Mouse (Mus musculus) liver, embryonic 15.5 days (tissue): Measurements from ENCODE around the gene Fam222b. TPM values are rescaled to one million over a fixed set of nuclear protein-coding genes. Genes with fewer than 3 reads are reported as not detected.

Experiments used
- ATAC-seq: fragments of 200-750 bp; cut with Nextera tagmentation; 2 replicates; pipeline ENCODE4 v1.8.0; 2017; ENCODE audit warnings: moderate number of reproducible peaks, mild to moderate bottlenecking, moderate library complexity; ENCODE audit not compliant: insufficient read depth
- H3K27ac ChIP-seq: fragments of 300-500 bp; sonication (generic); replicated peaks from 2 replicates; pipeline ENCODE4 v1.5.1; 2015; ENCODE audit warnings: mild to moderate bottlenecking, inconsistent platforms
- H3K27me3 ChIP-seq: fragments of 300-500 bp; sonication (generic); 2 replicates; pipeline ENCODE4 v1.6.1; 2015; ENCODE audit warnings: mild to moderate bottlenecking, inconsistent platforms
- H3K36me3 ChIP-seq: fragments of 300-500 bp; sonication (generic); replicated peaks from 2 replicates; pipeline ENCODE4 v1.6.1; 2015; ENCODE audit warnings: moderate library complexity, mild to moderate bottlenecking, inconsistent platforms
- H3K4me1 ChIP-seq: fragments of 300-500 bp; sonication (generic); replicated peaks from 2 replicates; pipeline ENCODE4 v1.6.1; 2015; ENCODE audit warnings: inconsistent platforms
- H3K4me2 ChIP-seq: fragments of 300-500 bp; sonication (generic); 2 replicates; pipeline ENCODE4 v1.6.1; 2015; ENCODE audit warnings: moderate library complexity, mild to moderate bottlenecking, inconsistent platforms
- H3K4me3 ChIP-seq: fragments of 300-500 bp; sonication (generic); replicated peaks from 2 replicates; pipeline ENCODE4 v1.5.1; 2015; ENCODE audit warnings: mild to moderate bottlenecking, inconsistent platforms
- H3K9ac ChIP-seq: fragments of 300-500 bp; sonication (generic); 2 replicates; pipeline ENCODE4 v1.6.1; 2015; ENCODE audit warnings: moderate library complexity, mild to moderate bottlenecking, inconsistent platforms
- H3K9me3 ChIP-seq: fragments of 300-500 bp; sonication (generic); replicated peaks from 2 replicates; pipeline ENCODE4 v1.6.1; 2016; ENCODE audit warnings: inconsistent platforms
- WGBS: fragments of 180-500 bp; shearing (Covaris S2); methylation state at CpG from one replicate; pipeline ENCODE4 v1.1.7; 2015; ENCODE audit warnings: mixed read lengths; ENCODE audit not compliant: insufficient replicate concordance; 5-methylcytosine and 5-hydroxymethylcytosine counted together
- microRNA counts: library from miRNA; unstranded; fragments of <30 nt; microRNA quantifications from one replicate; lab custom pipeline; 2016
- microRNA-seq: library from miRNA; unstranded; fragments of <30 nt; microRNA quantifications from one replicate; pipeline ENCODE4, GENCODE M21; 2016
- polyA plus RNA-seq: library from polyadenylated mRNA; unstranded; fragments of >200 nt; fragmentation: Nextera tagmentation; extraction: Ambion mirVana; gene quantifications from 2 replicates; pipeline ENCODE4 v1.2.1, GENCODE M21; 2015

Fam222b gene
- polyA plus RNA-seq, 1 experiment from 2014 or later, result 4.3 TPM

- Histone ChIP-seq H3K27ac (no peak overlapping the region), H3K4me3 (peak overlapping the region; percentile 64), H3K9ac (peak overlapping the region; percentile 50; the same call in 1 of the 2 replicates), H3K4me2 (peak overlapping the region; percentile 87), H3K4me1 (peaks cover 16% of the 10 kb centered on the region), H3K9me3 (no peaks in the 10 kb centered on the region), H3K36me3 (no peaks in the 10 kb centered on the region), H3K27me3 (peaks cover 31% of the 10 kb centered on the region)
- WGBS, result 56% methylated on average over 23 of the region's 23 CpGs
- no peak; the same call in 1 of the 2 replicates for ATAC-seq
These were observed 100.8 kb downstream of the Fam222b start for GRCm38 (mm10) chr11:78195101-78195863.

GRCm38 (mm10) chr11:78202372-78202771 is 107.9 kb downstream of the Fam222b start:
- H3K4me2 ChIP-seq, result no peak overlapping the region
- H3K4me1 ChIP-seq, result no peaks in the 10 kb centered on the region
- no peak for ATAC-seq
- no peak overlapping the region for H3K27ac ChIP-seq
- H3K36me3 ChIP-seq, result peaks cover 29% of the 10 kb centered on the region
- no peak overlapping the region for H3K9ac ChIP-seq
- no peaks in the 10 kb centered on the region for H3K27me3 ChIP-seq
- WGBS, result 77% methylated on average over 3 of the region's 3 CpGs
- H3K9me3 ChIP-seq, result no peaks in the 10 kb centered on the region
- no peak overlapping the region for H3K4me3 ChIP-seq

DNA sequence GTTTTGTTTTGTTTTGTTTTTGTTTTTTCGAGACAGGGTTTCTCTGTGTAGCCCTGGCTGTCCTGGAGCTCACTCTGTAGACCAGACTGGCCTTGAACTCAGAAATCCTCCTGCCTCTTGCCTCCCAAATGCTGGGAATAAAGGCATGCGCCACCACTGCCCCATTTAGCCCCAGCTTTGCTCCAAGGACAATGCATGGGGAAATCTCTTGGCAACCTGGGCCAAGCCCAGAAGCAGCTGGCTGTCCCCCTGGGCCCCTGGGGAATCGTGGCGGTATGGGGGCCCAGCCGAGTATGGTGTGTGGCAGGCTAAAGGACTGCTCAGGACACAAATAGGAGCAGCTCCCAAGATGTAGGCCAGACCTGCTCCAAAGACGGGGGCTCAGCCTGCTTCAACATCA is 109.8 kb downstream of the Fam222b start:
- no peaks in the 10 kb centered on the region for H3K4me1 ChIP-seq
- H3K36me3 ChIP-seq, result peaks cover 48% of the 10 kb centered on the region
- ATAC-seq, result no peak
- H3K9ac ChIP-seq, result no peak overlapping the region
- no peak overlapping the region for H3K4me3 ChIP-seq
- no peak overlapping the region for H3K4me2 ChIP-seq
- H3K27ac ChIP-seq, result no peak overlapping the region
- no peaks in the 10 kb centered on the region for H3K27me3 ChIP-seq
- 81% methylated on average over 6 of the region's 6 CpGs for WGBS
- no peaks in the 10 kb centered on the region for H3K9me3 ChIP-seq

DNA sequence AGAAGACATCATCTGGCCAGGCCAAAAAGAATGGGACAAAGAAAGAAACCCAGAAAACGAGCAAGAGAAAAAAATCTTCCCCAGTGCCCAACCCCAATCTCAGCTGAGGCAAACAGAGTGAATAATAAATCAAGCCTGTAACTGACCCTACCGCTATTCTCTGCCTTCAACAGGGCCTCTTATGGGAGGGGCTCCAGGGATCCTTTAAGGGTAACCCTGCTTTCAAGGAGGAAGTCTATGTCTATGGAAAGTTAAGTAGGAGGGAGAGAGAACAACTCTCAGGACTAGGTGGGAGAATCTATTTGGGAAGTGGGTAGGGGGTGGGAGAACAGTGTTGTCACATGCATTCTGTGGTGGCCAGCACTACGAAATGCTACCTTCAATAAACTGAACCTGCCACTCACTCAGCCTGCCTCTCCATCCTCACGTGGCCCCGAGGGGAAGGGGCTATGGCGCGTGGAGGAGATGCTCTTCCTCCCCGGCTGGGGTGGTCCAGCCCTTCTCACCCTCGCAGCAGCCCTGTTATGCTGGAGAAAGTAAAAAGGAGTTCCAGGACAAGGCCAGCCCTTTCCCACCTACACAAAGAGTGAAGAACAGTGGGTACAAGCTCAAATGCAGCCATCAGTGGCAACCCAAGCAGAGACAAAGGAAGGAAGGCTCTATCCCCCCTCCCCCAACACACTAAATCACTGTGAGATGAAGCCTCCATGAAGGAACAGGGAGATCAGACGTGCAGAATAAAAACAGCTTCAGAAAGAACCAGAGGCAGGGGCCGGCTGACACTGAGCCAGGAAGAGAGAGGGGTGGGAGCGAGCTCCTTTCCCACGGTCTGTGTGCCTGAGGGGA is 111.1 kb downstream of the Fam222b start:
- ATAC-seq, result no peak
- no peak overlapping the region for H3K27ac ChIP-seq
- no peak overlapping the region for H3K4me2 ChIP-seq
- H3K27me3 ChIP-seq, result no peaks in the 10 kb centered on the region
- no peak overlapping the region for H3K4me3 ChIP-seq
- H3K9me3 ChIP-seq, result no peaks in the 10 kb centered on the region
- no peaks in the 10 kb centered on the region for H3K4me1 ChIP-seq
- peaks cover 61% of the 10 kb centered on the region for H3K36me3 ChIP-seq
- H3K9ac ChIP-seq, result no peak overlapping the region
- 76% methylated on average over 13 of the region's 13 CpGs for WGBS

MicroRNA genes within 50 kb of the gene (microRNA counts, 519-probe panel; counts per million panel counts)
- microRNA mmu-miR-144 (lab: Ali Mortazavi, UCI) (6,566 counts per million, percentile 100 among the panel's probes with 10 or more counts), microRNA mmu-miR-451 (lab: Ali Mortazavi, UCI) (5,558 counts per million, percentile 99 among the panel's probes with 10 or more counts)

Small RNA genes lying within 50 kb of the gene (microRNA-seq; reads per million reads assigned to microRNA genes)
- gene Mir144 (10,911 reads per million, percentile 93 among the genes with 10 or more reads in this experiment), gene Mir451a (not detected), gene Mir451b (not detected), gene Mir7653 (1.8 reads per million)

Other genes starting within 250 kb of the Fam222b start
- 25.5 and 32.1 TPM in 2 replicates for gene Pipox, start 200.6 kb upstream of the Fam222b start, polyA plus RNA-seq
- gene Sez6, start 163.9 kb upstream of the Fam222b start, polyA plus RNA-seq, result 0.05 and 0.16 TPM in 2 replicates
- 5.5 and 8.5 TPM in 2 replicates for gene Phf12, start 111.9 kb upstream of the Fam222b start, polyA plus RNA-seq
- gene Dhrs13, start 62.4 kb upstream of the Fam222b start, polyA plus RNA-seq, result 14.9 and 16.3 TPM in 2 replicates
- gene Flot2, start 56.7 kb upstream of the Fam222b start, polyA plus RNA-seq, result 25.1 and 27.3 TPM in 2 replicates
- 13.8 and 13.9 TPM in 2 replicates for gene Eral1, start 14.3 kb upstream of the Fam222b start, polyA plus RNA-seq
- gene Traf4, start 70.9 kb downstream of the Fam222b start, polyA plus RNA-seq, result 27.5 and 32.4 TPM in 2 replicates
- gene Nek8, start 82.0 kb downstream of the Fam222b start, polyA plus RNA-seq, result 8.1 and 11.4 TPM in 2 replicates
- gene Tlcd1, start 82.1 kb downstream of the Fam222b start, polyA plus RNA-seq, result 43.3 and 44.5 TPM in 2 replicates
- gene Rpl23a, start 88.9 kb downstream of the Fam222b start, polyA plus RNA-seq, result 569 and 671 TPM in 2 replicates
- gene Rab34, start 93.8 kb downstream of the Fam222b start, polyA plus RNA-seq, result 15.2 and 16.3 TPM in 2 replicates
- 0.24 and 0.55 TPM in 2 replicates for gene Proca1, start 98.7 kb downstream of the Fam222b start, polyA plus RNA-seq
- 29.0 and 33.7 TPM in 2 replicates for gene Sdf2, start 151.1 kb downstream of the Fam222b start, polyA plus RNA-seq
- gene Supt6, start 151.3 kb downstream of the Fam222b start, polyA plus RNA-seq, result 9.5 and 9.8 TPM in 2 replicates
- gene 2610507B11Rik, start 167.1 kb downstream of the Fam222b start, polyA plus RNA-seq, result 24.8 and 28.4 TPM in 2 replicates
- 0.22 TPM in 1 of 2 replicates, not detected in the other for gene BC030499, start 196.2 kb downstream of the Fam222b start, polyA plus RNA-seq
- 34.8 and 35.0 TPM in 2 replicates for gene Spag5, start 206.9 kb downstream of the Fam222b start, polyA plus RNA-seq
- 10.5 and 13.3 TPM in 2 replicates for gene Aldoc, start 228.3 kb downstream of the Fam222b start, polyA plus RNA-seq
- 31.1 and 33.3 TPM in 2 replicates for gene Pigs, start 233.8 kb downstream of the Fam222b start, polyA plus RNA-seq
- gene Unc119, start 248.8 kb downstream of the Fam222b start, polyA plus RNA-seq, result 27.4 and 29.4 TPM in 2 replicates